Mouse (Mus musculus) spleen, adult 2 months (tissue): ENCODE measurements around the gene Hmbs.

Experiments used
- CTCF ChIP-seq: fragments of 200-500 bp; IDR thresholded peaks from 2 replicates; pipeline ENCODE4 v1.5.1; 2011; ENCODE audit warnings: mild to moderate bottlenecking, inconsistent platforms; ENCODE audit not compliant: insufficient read depth, insufficient read length, insufficient replicate concordance; ENCODE audit errors: extremely low read depth
- POLR2A ChIP-seq: fragments of 200-500 bp; IDR thresholded peaks from 2 replicates; pipeline ENCODE4 v1.6.1; 2011; ENCODE audit warnings: low read depth, low read length, inconsistent platforms

GRCm38 (mm10) chr9:44306532-44306931 is 37.5 kb downstream of the Hmbs start:
- TF ChIP-seq POLR2A (no peak), CTCF (no peak)
